Mouse (Mus musculus): ENCODE measurements around the gene Ckap5.

Ckap5 gene

DNA sequence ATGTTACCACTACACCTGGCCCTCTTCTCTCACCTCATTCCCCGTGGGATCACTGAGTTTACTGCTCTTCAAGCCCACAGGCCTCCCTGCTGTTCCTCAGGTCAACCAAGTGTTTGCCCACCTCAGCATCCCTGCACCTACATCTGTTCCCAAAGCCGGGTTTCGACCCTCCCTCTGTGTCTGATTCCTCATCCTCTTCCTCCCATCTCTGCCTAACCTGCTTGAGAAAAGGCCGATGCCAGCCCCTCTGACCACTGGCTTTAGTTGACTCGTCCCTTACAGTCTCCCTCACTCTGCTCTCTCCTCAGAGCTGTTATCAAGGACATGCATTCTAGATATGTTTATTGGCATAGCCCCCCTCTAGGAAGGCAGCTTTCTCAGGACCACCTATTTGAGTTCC is 100.9 kb downstream of the Ckap5 start:
- DNase-seq (ENCODE audit: low spot score in 2 of 2), result no peak

GRCm38 (mm10) chr2:91628171-91628570 is 101.6 kb downstream of the Ckap5 start:
- no peak for DNase-seq (ENCODE audit: low spot score in 2 of 2)

DNA sequence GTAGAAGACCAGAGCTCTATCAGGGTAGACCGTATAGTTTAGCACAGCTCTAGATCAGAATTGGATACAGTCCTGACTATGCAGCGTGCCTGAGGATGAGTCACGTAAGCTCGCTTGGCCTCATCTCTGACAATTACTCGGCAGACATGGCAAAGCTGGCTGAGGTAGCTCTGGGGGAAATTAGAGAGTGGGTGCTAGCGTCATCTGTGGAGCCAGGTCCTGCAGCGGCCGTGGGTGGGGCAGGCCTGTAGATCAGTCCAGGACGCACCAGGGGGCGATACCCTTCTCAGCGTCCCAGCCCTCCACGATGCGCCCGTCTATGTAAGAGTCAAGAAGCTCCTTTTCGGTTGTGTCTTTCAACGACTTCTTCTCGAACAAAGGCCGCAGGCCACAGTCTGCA is 103.1 kb downstream of the Ckap5 start:
- no peak for DNase-seq (ENCODE audit: low spot score in 2 of 2)

GRCm38 (mm10) chr2:91630384-91630783 is 103.8 kb downstream of the Ckap5 start:
- DNase-seq (ENCODE audit: low spot score in 2 of 2), result no peak

DNA sequence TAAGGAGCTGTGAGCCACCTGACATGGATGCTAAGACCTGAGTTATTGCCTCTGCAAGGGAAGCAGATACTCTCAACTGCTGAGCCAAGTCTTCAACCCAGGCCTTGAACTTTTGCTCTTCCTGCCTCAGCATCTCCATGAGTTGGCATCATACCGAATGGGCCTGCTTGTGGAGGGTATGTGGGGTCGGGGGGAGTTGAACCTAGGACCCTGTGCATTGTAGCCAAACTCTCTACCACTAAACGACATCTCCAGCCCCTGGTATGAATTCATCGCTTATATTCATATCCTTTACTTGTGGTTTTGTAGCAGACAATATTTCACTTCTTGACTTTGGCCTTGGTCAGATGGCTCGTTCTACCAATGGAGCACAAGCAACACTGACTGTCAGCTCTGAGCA is 105.3 kb downstream of the Ckap5 start:
- no peak for DNase-seq (ENCODE audit: low spot score in 2 of 2)

GRCm38 (mm10) chr2:91632316-91632715 is 105.8 kb downstream of the Ckap5 start:
- no peak for DNase-seq (ENCODE audit: low spot score in 2 of 2)

- DNase-seq (ENCODE audit: low spot score in 2 of 2), result no peak
Measured at GRCm38 (mm10) chr2:91633334-91633977, 106.9 kb downstream of the Ckap5 start.

GRCm38 (mm10) chr2:91634841-91635240 is 108.3 kb downstream of the Ckap5 start:
- DNase-seq (ENCODE audit: low spot score in 2 of 2), result no peak

DNA sequence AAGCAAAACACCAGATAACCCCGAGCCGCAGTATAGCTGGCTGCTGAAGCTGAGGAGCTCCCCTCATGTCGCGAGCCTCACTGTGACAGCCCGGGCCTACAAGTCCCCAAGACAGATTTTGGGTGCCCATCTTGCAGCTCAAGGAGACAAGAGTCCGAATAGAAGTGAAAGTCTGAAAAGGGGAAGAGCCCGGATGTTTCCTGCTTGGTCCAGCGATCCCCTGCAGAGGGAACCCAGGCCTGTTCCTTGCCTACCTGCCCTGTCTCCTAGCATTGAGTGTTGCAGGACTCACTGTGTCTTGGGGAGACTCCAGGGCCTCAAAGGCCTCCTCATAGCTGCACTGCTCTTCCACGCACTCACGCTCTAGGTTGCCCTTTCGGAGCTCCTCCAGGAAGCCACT is 108.9 kb downstream of the Ckap5 start:
- no peak for DNase-seq (ENCODE audit: low spot score in 2 of 2)

DNA sequence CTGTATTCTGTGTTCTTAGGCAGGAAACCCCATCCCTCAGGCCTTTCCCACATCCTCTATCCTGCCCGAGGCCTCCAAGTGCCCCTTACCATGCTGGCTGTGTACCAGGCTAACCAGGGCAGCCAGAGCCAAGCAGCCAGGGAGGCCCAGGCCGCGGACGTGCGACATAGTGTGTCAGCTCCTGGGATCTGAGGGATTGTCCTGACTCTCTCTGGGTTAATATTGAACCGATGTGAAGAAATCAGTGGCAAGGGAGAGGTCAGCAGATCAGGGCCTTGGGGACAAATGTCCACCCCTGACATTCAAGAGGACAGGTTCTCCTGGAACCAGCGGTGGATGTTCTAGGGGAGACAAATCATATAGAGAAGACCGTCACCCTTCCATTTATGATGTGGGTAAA is 109.7 kb downstream of the Ckap5 start, which contains the start of gene F2:
Gene F2 (minus strand): TSS at position 186 of the 400 bp plus-strand sequence.
- DNase-seq (ENCODE audit: low spot score in 2 of 2), result no peak

- no peak for DNase-seq (ENCODE audit: low spot score in 2 of 2)
Measured at GRCm38 (mm10) chr2:91636727-91637338, 110.3 kb downstream of the Ckap5 start.

GRCm38 (mm10) chr2:91638931-91639330 is 112.4 kb downstream of the Ckap5 start:
- no peak for DNase-seq (ENCODE audit: low spot score in 2 of 2)

GRCm38 (mm10) chr2:91642825-91643415 is 116.4 kb downstream of the Ckap5 start:
- DNase-seq (ENCODE audit: low spot score in 2 of 2), result no peak

- no peak for DNase-seq (ENCODE audit: low spot score in 2 of 2)
Measured at GRCm38 (mm10) chr2:91644021-91644420, 117.5 kb downstream of the Ckap5 start.

GRCm38 (mm10) chr2:91645354-91645753 is 118.8 kb downstream of the Ckap5 start:
- no peak for DNase-seq (ENCODE audit: low spot score in 2 of 2)

GRCm38 (mm10) chr2:91645811-91646210 is 119.2 kb downstream of the Ckap5 start:
- DNase-seq (ENCODE audit: low spot score in 2 of 2), result no peak

GRCm38 (mm10) chr2:91646733-91647132 is 120.2 kb downstream of the Ckap5 start:
- peak; percentile 38 to 56 for DNase-seq (ENCODE audit: low spot score in 2 of 2)

- DNase-seq (ENCODE audit: low spot score in 2 of 2), result no peak
Measured at GRCm38 (mm10) chr2:91649152-91649551, 122.6 kb downstream of the Ckap5 start.

DNA sequence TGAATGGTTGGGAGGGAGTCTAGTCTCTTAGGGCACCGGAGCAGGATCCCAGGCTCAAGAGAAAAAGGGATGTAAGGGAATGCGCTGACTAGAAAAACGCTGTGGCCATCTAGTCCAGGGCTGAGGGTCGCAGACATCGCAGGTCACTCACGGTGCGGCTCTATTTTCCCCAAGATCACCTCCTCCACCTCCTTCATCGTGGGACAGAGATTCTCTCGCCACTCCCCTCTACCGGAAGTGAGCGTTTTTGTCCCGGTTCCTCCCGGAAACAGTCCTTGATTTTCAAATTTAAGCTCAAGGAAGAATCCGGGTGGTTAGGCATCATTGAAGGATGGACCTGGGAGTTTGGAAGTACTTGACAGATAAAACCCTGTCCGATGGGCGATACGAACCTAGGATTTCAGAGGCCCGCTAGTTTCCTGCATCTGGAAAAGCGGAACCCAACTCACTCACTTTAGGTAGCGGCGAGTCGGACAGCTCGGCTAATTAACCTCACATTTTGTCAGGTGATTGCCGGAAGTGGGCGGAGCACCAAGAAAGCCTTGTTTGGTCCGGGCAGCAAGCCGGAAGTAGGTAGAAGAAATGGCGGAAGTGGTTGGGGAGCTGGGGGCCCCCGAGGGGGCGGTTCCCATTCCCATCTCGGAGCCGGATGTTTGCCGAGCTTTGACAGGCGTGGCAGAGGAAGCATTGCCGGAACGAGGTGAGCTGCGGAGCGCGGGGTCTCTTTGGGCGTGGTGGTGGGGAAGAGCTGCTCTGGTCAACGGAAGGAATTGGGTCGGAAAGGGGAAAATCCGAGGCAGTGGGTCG is 123.2 kb downstream of the Ckap5 start, which contains the start of the genes Zfp408 and Arhgap1:
Gene Zfp408 (minus strand): TSS at position 239 of the 807 bp plus-strand sequence.
Gene Arhgap1 (plus strand): TSS at position 308 of the 807 bp plus-strand sequence.
- DNase-seq (ENCODE audit: low spot score in 2 of 2), result peak; percentile 96 to 97

DNA sequence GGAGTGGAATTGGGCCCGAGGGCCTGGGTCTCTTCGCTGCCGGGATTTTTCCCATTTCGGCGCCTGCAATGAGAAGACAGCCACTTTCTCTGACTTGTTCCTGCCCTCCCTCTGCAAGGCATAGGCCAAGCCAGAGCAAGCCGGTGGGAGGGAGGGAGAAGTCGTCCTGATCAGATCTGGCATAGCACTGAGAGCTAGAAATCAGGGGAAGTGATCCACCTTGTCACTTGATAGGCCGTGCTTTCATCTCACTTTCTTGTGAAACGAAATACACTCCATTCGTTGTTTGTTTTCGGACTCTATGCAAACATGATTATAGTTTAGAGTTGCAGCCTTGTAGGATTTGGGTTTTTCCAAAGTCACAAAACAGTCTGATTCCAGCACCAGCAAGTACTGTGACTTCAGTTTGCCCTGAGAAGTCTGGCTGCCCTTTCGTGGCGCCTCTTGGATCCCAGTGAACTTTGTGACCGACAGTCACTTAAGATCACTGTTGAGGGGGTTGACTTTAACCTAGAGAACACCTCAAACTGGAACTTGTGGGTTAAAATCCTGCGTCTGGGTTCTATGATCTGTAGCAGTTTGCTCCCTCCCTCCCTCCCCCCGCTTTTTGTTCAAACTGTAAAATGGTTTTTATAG is 123.9 kb downstream of the Ckap5 start:
- no peak for DNase-seq (ENCODE audit: low spot score in 2 of 2)

- no peak for DNase-seq (ENCODE audit: low spot score in 2 of 2)
Measured at GRCm38 (mm10) chr2:91651458-91652258, 125.1 kb downstream of the Ckap5 start.

All from spleen, postnatal 36 days (tissue).